ENCODE assay signal across 19 mouse cellular contexts in genomic region chr6:141313112-141313511, GRCm38 (mm10).
A peak's percentile ranks its signal among the peaks of the same experiment; 100 is the strongest.
DNase-seq lines count a peak whose midpoint lies in the region; ATAC-seq and TF ChIP-seq lines count a peak whose summit lies in the region.
"Had no signal": no experiment of that assay in that cellular context is flagged by ENCODE, and none has a peak within 500 bp of the region (broad histone marks: within the 10 kb centered on the region; RNA-seq: fewer than 3 reads in every experiment).

No protein-coding gene starts in this region.

- intact Hi-C loops in gastrocnemius, adult 2 months (cut with DNase I) = loop anchor here (5.0 kb wide), 1 partner anchor 391 kb away; no protein-coding TSS in a partner anchor

- no peak overlapping the region for H3K4me2 ChIP-seq in intestine, postnatal 0 days (replicated peaks; ENCODE audit: low read depth)
- no peak overlapping the region for H3K4me2 ChIP-seq in intestine, embryonic 15.5 days (replicated peaks)
- no peak overlapping the region for H3K4me2 ChIP-seq in midbrain, postnatal 0 days (ENCODE audit: low read depth, low read length, poor library complexity, severe bottlenecking)
- no peak overlapping the region for H3K4me2 ChIP-seq in stomach, postnatal 0 days (replicated peaks; ENCODE audit: low read depth)
- H3K4me2 ChIP-seq: embryonic facial prominence, embryonic 15.5 days; forebrain, embryonic 15.5 days; hindbrain, embryonic 14.5 days had no signal

- H3K4me3 ChIP-seq in gastrocnemius, adult 2 months = no peak overlapping the region
- no peak overlapping the region for H3K4me3 ChIP-seq in intestine, postnatal 0 days (ENCODE audit: low read depth, low read length)
- no peak overlapping the region for H3K4me3 ChIP-seq in intestine, embryonic 15.5 days (replicated peaks)
- H3K4me3 ChIP-seq in midbrain, postnatal 0 days (ENCODE audit: low read depth, low read length) = no peak overlapping the region
- H3K4me3 ChIP-seq in midbrain, embryonic 10.5 days = no peak overlapping the region
- no peak overlapping the region for H3K4me3 ChIP-seq in stomach, postnatal 0 days (ENCODE audit: low read depth, low read length)
- H3K4me3 ChIP-seq: embryonic facial prominence, embryonic 15.5 days; erythroblast, embryonic 14.5 days; forebrain, embryonic 15.5 days had no signal

- no peaks in the 10 kb centered on the region for H3K27me3 ChIP-seq in intestine, postnatal 0 days (replicated peaks; ENCODE audit: control insufficient read depth, insufficient read depth, low read length)
- no peaks in the 10 kb centered on the region for H3K27me3 ChIP-seq in intestine, embryonic 15.5 days (replicated peaks)
- no peaks in the 10 kb centered on the region for H3K27me3 ChIP-seq in midbrain, postnatal 0 days (ENCODE audit: insufficient read depth, low read length)
- no peaks in the 10 kb centered on the region for H3K27me3 ChIP-seq in midbrain, embryonic 10.5 days (ENCODE audit: low read depth, poor library complexity, severe bottlenecking)
- no peaks in the 10 kb centered on the region for H3K27me3 ChIP-seq in stomach, postnatal 0 days (ENCODE audit: control insufficient read depth, insufficient read depth, low read length)
- H3K27me3 ChIP-seq: embryonic facial prominence, embryonic 15.5 days; forebrain, embryonic 15.5 days had no signal

- no peaks in the 10 kb centered on the region for H3K4me1 ChIP-seq in intestine, postnatal 0 days (replicated peaks; ENCODE audit: control insufficient read depth, insufficient read depth, low read length)
- H3K4me1 ChIP-seq in intestine, embryonic 15.5 days (replicated peaks) = peaks cover 10% of the 10 kb centered on the region; the same call in 1 of the 2 replicates
- H3K4me1 ChIP-seq in midbrain, postnatal 0 days (ENCODE audit: insufficient read depth, low read length) = no peaks in the 10 kb centered on the region
- H3K4me1 ChIP-seq in midbrain, embryonic 10.5 days = no peaks in the 10 kb centered on the region
- no peaks in the 10 kb centered on the region for H3K4me1 ChIP-seq in stomach, postnatal 0 days (replicated peaks; ENCODE audit: control insufficient read depth, insufficient read depth)
- H3K4me1 ChIP-seq: embryonic facial prominence, embryonic 15.5 days; forebrain, embryonic 15.5 days had no signal

- ATAC-seq in intestine, postnatal 0 days = no peak
- ATAC-seq in intestine, embryonic 15.5 days = no peak
- ATAC-seq in midbrain, postnatal 0 days (ENCODE audit: low FRiP score) = no peak
- no peak for ATAC-seq in stomach, postnatal 0 days (ENCODE audit: low FRiP score, low TSS enrichment)
- ATAC-seq: activated CD4-positive, CD25-positive, alpha-beta regulatory T cell, adult 4 months; forebrain, embryonic 15.5 days had no signal

- no peak for TF ChIP-seq EP300 in stomach, postnatal 0 days (optimal IDR thresholded peaks at IDR 0.05)

- H3K9me3 ChIP-seq in intestine, postnatal 0 days (ENCODE audit: control insufficient read depth) = no peaks in the 10 kb centered on the region
- H3K9me3 ChIP-seq in intestine, embryonic 15.5 days = no peaks in the 10 kb centered on the region
- no peaks in the 10 kb centered on the region for H3K9me3 ChIP-seq in midbrain, postnatal 0 days (ENCODE audit: low read length)
- H3K9me3 ChIP-seq in midbrain, embryonic 10.5 days (replicated peaks) = no peaks in the 10 kb centered on the region
- no peaks in the 10 kb centered on the region for H3K9me3 ChIP-seq in stomach, postnatal 0 days (ENCODE audit: control insufficient read depth, low read length)
- H3K9me3 ChIP-seq: embryonic facial prominence, embryonic 15.5 days; forebrain, embryonic 15.5 days had no signal

- peak; percentile 9; the same call in 1 of the 2 replicates for TF ChIP-seq CTCF in gastrocnemius, adult 2 months (IDR thresholded peaks at IDR 0.05)
- TF ChIP-seq CTCF in intestine, postnatal 0 days (IDR thresholded peaks at IDR 0.05; ENCODE audit: low read depth) = peak; percentile 62
- peak; percentile 17; the same call in 1 of the 2 replicates for TF ChIP-seq CTCF in midbrain, postnatal 0 days (IDR thresholded peaks at IDR 0.05)
- TF ChIP-seq CTCF in stomach, postnatal 0 days (IDR thresholded peaks at IDR 0.05; ENCODE audit: low read depth) = peak; percentile 49

- 94% methylated on average over 4 of the region's 4 CpGs for WGBS in intestine, postnatal 0 days
- WGBS in intestine, embryonic 15.5 days = 89% methylated on average over 4 of the region's 4 CpGs
- WGBS in midbrain, postnatal 0 days = 91% methylated on average over 4 of the region's 4 CpGs
- 90% methylated on average over 4 of the region's 4 CpGs for WGBS in midbrain, embryonic 10.5 days
- 88% methylated on average over 4 of the region's 4 CpGs for WGBS in stomach, postnatal 0 days

- H3K9ac ChIP-seq in intestine, postnatal 0 days (ENCODE audit: low read depth, low read length) = no peak overlapping the region
- H3K9ac ChIP-seq in intestine, embryonic 15.5 days = no peak overlapping the region
- no peak overlapping the region for H3K9ac ChIP-seq in midbrain, postnatal 0 days (replicated peaks; ENCODE audit: low read length, poor library complexity, severe bottlenecking)
- no peak overlapping the region for H3K9ac ChIP-seq in stomach, postnatal 0 days (ENCODE audit: low read length)
- H3K9ac ChIP-seq: embryonic facial prominence, embryonic 15.5 days; forebrain, embryonic 15.5 days; hindbrain, embryonic 14.5 days had no signal

- no peak overlapping the region for H3K27ac ChIP-seq in gastrocnemius, adult 2 months
- H3K27ac ChIP-seq in intestine, postnatal 0 days (ENCODE audit: low read depth, low read length) = no peak overlapping the region
- H3K27ac ChIP-seq in intestine, embryonic 15.5 days = no peak overlapping the region
- no peak overlapping the region for H3K27ac ChIP-seq in midbrain, postnatal 0 days (ENCODE audit: low read depth, low read length)
- no peak overlapping the region for H3K27ac ChIP-seq in midbrain, embryonic 10.5 days (replicated peaks)
- no peak overlapping the region for H3K27ac ChIP-seq in stomach, postnatal 0 days (replicated peaks)
- H3K27ac ChIP-seq: embryonic facial prominence, embryonic 15.5 days; forebrain, embryonic 15.5 days; hindbrain, embryonic 14.5 days had no signal

- no peaks in the 10 kb centered on the region; the same call in 1 of the 2 replicates for H3K36me3 ChIP-seq in intestine, postnatal 0 days (ENCODE audit: control insufficient read depth, insufficient read depth)
- 0 out of 2 replicates have a peak, but pooled peaks cover 2% of the 10 kb centered on the region for H3K36me3 ChIP-seq in intestine, embryonic 15.5 days
- H3K36me3 ChIP-seq in midbrain, postnatal 0 days (ENCODE audit: insufficient read depth, low read length) = no peaks in the 10 kb centered on the region
- no peaks in the 10 kb centered on the region for H3K36me3 ChIP-seq in midbrain, embryonic 10.5 days
- no peaks in the 10 kb centered on the region for H3K36me3 ChIP-seq in stomach, postnatal 0 days (ENCODE audit: control insufficient read depth, insufficient read depth, low read length)
- H3K36me3 ChIP-seq: embryonic facial prominence, embryonic 15.5 days; forebrain, embryonic 15.5 days had no signal

- DNase-seq in gastrocnemius, adult 2 months = no peak
- no peak for DNase-seq in gastrocnemius, postnatal 25 days
- no peak for DNase-seq in midbrain, postnatal 0 days (ENCODE audit: low spot score)
- no peak for DNase-seq in midbrain, embryonic 10.5 days (ENCODE audit: low spot score)
- no peak for DNase-seq in stomach, postnatal 0 days (ENCODE audit: low spot score)
- DNase-seq in B cell, adult 2 months = no peak
- DNase-seq: adrenal gland, postnatal 14 days; cerebellum, adult 2 months; embryo, embryonic 11 days; gastrocnemius, postnatal 10 days; heart, postnatal 14 days; kidney, adult 11 months had no signal

Comparison
In these comparisons a context has a peak if more than half of its experiments do, and no peak if none do; other contexts are left out.
1. CTCF ChIP-seq: peak in every context shown above with its lines; median percentile 62 in intestine, postnatal 0 days; 49 in stomach, postnatal 0 days; 17 in midbrain, postnatal 0 days; 9 in gastrocnemius, adult 2 months.